Mouse (Mus musculus) heart, embryonic 10.5 days (tissue): ENCODE results near the gene Slc39a11. TPM values are rescaled to one million over a fixed set of nuclear protein-coding genes. Genes with fewer than 3 reads are reported as not detected.
"Not testable (repeated sequence)": the region's sequence is repeated elsewhere in the genome, so short reads cannot be mapped to it uniquely, and the experiment has no call there.

Experiments
- DNase-seq: peaks from one replicate; pipeline ENCODE4 v3.0.0-alpha.2; 2017; ENCODE audit warnings: low spot score
- H3K27ac ChIP-seq: fragments of 300-500 bp; sonication (generic); 2 replicates; pipeline ENCODE4 v1.5.1; 2016; ENCODE audit warnings: mild to moderate bottlenecking
- H3K27me3 ChIP-seq: fragments of 300-500 bp; sonication (generic); 2 replicates; pipeline ENCODE4 v1.6.1; 2016; ENCODE audit warnings: mild to moderate bottlenecking; ENCODE audit not compliant: poor library complexity, insufficient read depth, severe bottlenecking
- H3K36me3 ChIP-seq: fragments of 300-500 bp; sonication (generic); 2 replicates; pipeline ENCODE4 v1.6.1; 2016; ENCODE audit warnings: mild to moderate bottlenecking, moderate library complexity
- H3K4me1 ChIP-seq: fragments of 300-500 bp; sonication (generic); 2 replicates; pipeline ENCODE4 v1.6.1; 2016; ENCODE audit warnings: mild to moderate bottlenecking
- H3K4me3 ChIP-seq: fragments of 300-500 bp; sonication (generic); 2 replicates; pipeline ENCODE4 v1.5.1; 2016; ENCODE audit warnings: mild to moderate bottlenecking, moderate library complexity
- H3K9me3 ChIP-seq: fragments of 300-500 bp; sonication (generic); 2 replicates; pipeline ENCODE4 v1.6.1; 2016; ENCODE audit warnings: mild to moderate bottlenecking, moderate library complexity
- WGBS: fragments of 180-500 bp; shearing (Covaris S2); methylation state at CpG from one replicate; pipeline ENCODE4 v1.1.7; 2016; 5-methylcytosine and 5-hydroxymethylcytosine counted together
- polyA plus RNA-seq: library from polyadenylated mRNA; unstranded; fragments of >200 nt; fragmentation: Nextera tagmentation; extraction: Ambion mirVana; gene quantifications from 2 replicates; pipeline ENCODE4 v1.2.1, GENCODE M21; 2016

Gene Slc39a11
- polyA plus RNA-seq, 1 experiment from 2014 or later = 23.0 TPM

DNA sequence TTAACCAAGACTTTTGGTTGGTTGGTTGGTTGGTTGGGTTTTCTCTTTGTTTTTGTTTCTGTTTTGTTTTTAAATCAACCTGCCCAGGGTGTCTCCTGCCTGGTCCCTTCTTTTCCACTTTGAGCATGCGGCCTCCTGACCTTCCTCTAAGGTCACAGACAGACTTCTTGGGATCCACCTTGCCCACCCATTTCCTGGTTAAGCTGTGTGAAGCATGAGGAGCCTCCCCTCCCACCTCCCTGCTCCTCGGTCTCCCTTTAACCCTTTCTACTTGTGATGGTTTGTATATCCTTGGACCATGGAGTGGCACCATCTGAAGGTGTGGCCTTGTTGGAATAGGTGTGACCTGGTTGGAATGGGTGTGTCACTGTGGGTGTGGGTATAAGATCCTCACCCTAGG is 82.0 kb downstream of the Slc39a11 start:
- not testable (repeated sequence) for H3K4me3 ChIP-seq, H3K27me3 ChIP-seq, H3K36me3 ChIP-seq, H3K27ac ChIP-seq, H3K9me3 ChIP-seq, DNase-seq
- peaks cover 22% of the 10 kb centered on the region for H3K4me1 ChIP-seq
- WGBS = 81% methylated on average over 2 of the region's 2 CpGs

DNA sequence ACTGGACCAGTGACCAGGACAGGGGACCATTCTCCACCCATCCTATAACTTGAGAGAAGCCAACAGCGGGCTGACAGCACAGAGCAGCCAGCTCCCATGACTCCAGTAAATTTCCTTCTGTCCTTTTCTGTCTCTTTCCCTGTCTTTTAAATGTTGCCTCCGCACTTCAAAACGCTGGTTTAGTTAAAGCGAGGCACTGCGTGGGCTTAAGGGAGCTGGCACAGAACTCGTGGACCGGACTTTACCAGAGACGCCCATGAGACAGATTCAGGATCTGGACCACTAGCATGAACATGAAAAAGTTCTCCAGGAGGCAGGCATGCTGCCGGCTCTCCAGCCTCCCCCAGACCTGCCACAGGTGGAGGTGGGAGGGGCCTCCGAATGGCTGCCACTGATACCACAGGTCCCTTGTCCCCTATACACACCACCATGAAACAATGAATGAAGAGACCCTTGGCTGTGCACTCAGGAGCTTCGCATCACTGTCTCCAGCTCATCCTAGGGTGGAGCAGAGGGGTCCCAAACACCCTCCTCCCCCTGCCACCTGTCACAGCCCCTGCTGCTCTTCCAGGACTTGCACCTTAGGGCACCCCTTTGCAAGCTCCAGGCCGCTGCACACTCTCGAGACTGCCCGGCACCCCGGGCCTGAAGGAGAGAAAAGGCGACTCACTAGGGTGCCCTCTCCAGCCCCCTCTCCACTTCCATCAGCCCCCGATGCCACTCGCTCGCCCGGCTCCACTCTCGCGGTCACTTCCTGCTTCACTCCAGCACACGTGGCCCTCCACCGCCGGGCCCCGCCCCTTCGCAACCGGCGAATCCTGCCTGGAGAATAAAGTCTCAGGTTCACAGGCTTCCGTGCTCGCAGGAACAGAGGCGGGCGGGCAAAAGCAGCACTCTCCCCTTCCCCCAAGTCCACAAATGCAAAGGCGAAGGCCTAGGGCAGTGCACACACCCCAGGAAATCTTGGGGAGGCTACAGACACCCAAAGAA is 84.6 kb downstream of the Slc39a11 start:
- H3K27ac ChIP-seq = peak overlapping the region; percentile 86
- peak; percentile 95 for DNase-seq
- H3K27me3 ChIP-seq = 0 out of 2 replicates have a peak, but pooled peaks cover 5% of the 10 kb centered on the region
- H3K4me3 ChIP-seq = peak overlapping the region; percentile 79
- H3K4me1 ChIP-seq = peaks cover 18% of the 10 kb centered on the region
- H3K36me3 ChIP-seq = no peaks in the 10 kb centered on the region
- no peaks in the 10 kb centered on the region for H3K9me3 ChIP-seq
- WGBS = 10% methylated on average over 33 of the region's 34 CpGs

DNA sequence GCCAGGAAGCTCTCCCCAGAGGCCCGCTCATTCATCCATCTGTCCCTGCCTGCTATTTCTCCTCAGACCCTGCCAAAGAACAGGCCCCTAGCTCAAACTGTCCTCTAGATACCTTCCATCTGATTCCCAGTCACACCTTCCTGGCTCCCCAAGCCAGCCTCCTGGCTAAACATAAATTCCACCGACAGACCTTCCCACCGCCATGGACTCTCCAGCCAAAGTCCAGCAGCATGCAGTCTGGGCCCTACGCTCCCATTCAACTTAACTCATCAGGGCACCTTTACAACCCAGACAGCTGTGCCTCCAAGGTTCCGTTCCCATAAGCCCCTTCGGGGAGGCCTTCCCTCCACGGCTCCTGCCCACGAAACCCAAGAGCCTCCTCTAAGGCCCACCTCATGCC is 87.6 kb downstream of the Slc39a11 start:
- peaks cover 18% of the 10 kb centered on the region for H3K4me1 ChIP-seq
- WGBS = 91% methylated on average over 8 of the region's 8 CpGs
- H3K9me3 ChIP-seq = no peaks in the 10 kb centered on the region
- DNase-seq = no peak
- H3K36me3 ChIP-seq = no peaks in the 10 kb centered on the region; the same call in 1 of the 2 replicates
- 0 out of 2 replicates have a peak, but pooled peaks cover 5% of the 10 kb centered on the region for H3K27me3 ChIP-seq
- H3K4me3 ChIP-seq = no peak overlapping the region
- H3K27ac ChIP-seq = no peak overlapping the region

DNA sequence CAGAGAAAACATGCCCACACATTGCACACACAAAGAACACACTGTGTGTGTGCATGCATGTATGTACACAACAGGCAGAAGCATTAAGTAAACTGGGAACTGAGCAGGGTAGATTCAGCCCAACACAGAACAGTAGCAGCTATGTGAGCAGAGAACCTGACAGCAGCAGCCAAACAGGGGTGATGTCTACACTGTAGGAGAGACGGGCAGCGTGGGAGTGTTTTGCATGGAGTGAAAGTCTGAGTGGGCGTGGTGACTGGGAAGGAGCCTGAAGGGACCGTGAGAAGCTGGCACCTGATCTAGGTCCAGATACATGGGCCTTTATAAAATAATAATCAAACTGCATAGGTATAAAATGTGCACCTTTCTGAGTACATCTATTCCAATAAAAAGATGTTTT is 89.7 kb downstream of the Slc39a11 start:
- DNase-seq = no peak
- H3K36me3 ChIP-seq = no peaks in the 10 kb centered on the region; the same call in 1 of the 2 replicates
- H3K4me1 ChIP-seq = peaks cover 9% of the 10 kb centered on the region
- H3K4me3 ChIP-seq = no peak overlapping the region
- no peaks in the 10 kb centered on the region for H3K9me3 ChIP-seq
- WGBS = 80% methylated on average over 4 of the region's 4 CpGs
- H3K27ac ChIP-seq = no peak overlapping the region
- H3K27me3 ChIP-seq = peaks cover 5% of the 10 kb centered on the region; the same call in 1 of the 2 replicates

DNA sequence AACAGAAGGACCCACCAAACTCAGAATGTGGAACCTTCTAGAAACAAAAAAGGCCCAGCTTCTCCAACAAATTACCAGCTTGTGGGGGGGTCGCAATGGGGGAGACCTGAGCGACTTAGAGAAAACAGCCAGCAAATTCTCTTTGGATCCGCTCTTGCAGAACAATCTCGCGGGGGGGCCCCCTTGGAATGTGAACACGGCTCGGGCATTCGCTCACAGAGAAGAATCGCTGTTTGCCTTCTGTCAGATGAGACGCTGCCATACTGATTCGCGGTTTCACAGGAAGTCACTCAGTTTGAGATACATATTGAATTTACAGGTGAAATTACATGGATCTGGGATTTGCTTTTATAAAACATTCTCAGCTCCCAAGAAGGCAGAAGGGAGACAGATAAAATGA is 91.4 kb downstream of the Slc39a11 start:
- H3K9me3 ChIP-seq = no peaks in the 10 kb centered on the region
- H3K4me1 ChIP-seq = no peaks in the 10 kb centered on the region
- peaks cover 5% of the 10 kb centered on the region; the same call in 1 of the 2 replicates for H3K27me3 ChIP-seq
- no peak for DNase-seq
- 86% methylated on average over 12 of the region's 12 CpGs for WGBS
- H3K36me3 ChIP-seq = no peaks in the 10 kb centered on the region; the same call in 1 of the 2 replicates
- H3K27ac ChIP-seq = no peak overlapping the region
- H3K4me3 ChIP-seq = no peak overlapping the region

DNA sequence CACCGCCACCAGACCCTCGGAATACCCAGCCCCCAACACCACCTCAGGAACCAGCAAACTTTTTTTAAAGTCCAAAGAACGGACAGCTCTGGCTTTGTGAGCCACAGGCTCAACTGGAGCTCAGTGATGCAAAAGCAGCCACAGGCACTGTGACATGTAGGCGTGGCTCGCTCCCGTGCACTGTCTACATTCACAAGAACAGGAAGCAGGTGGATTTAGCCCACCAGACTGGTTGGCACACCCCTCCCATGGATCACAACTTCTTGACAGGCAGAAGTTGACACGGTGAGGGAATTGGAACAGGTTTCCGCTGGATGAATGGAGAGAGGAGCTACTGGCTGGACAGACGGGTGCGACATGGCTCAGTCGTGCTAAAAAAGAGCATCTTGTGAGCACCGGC is 93.7 kb downstream of the Slc39a11 start:
- H3K9me3 ChIP-seq = no peaks in the 10 kb centered on the region
- H3K27ac ChIP-seq = no peak overlapping the region
- H3K36me3 ChIP-seq = no peaks in the 10 kb centered on the region; the same call in 1 of the 2 replicates
- 86% methylated on average over 12 of the region's 12 CpGs for WGBS
- H3K4me3 ChIP-seq = no peak overlapping the region
- 0 out of 2 replicates have a peak, but pooled peaks cover 4% of the 10 kb centered on the region for H3K4me1 ChIP-seq
- no peak for DNase-seq
- H3K27me3 ChIP-seq = no peaks in the 10 kb centered on the region; the same call in 1 of the 2 replicates

DNA sequence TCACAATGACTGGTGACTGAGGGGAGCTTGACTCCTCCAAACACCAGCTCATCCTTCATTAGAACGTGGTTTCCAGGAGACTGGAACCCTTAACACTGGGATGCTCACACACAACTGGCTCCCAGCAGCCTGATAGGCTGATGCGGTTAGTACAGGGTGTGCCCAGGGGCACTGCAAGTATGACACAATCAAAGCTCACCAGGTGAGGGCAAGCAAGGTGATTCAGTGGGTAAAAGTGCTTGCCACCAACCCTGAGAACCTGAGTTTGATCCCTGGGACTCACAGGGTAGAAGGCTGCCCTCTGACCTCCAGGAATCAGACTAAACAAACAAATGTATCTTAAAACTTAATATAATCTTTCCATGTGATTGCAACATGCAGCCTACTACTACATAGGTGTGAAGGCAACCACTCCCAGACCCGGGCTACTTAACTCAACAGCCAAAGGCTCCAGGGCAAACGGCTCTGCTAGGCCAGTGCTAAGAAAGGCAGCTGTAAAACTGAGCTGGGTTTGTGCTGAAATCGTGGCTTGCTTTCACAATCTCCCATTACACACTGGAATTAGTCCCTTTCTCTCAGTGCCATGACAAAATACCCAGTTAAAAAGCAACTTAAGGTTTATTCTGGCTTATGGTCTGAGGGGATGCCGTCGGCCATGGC is 95.0 kb downstream of the Slc39a11 start:
- Histone ChIP-seq H3K4me1 (0 out of 2 replicates have a peak, but pooled peaks cover 4% of the 10 kb centered on the region), H3K36me3 (peaks cover 4% of the 10 kb centered on the region; the same call in 1 of the 2 replicates), H3K27me3 (no peaks in the 10 kb centered on the region; the same call in 1 of the 2 replicates), H3K4me3 (no peak overlapping the region), H3K27ac (no peak overlapping the region), H3K9me3 (no peaks in the 10 kb centered on the region)
- DNase-seq = no peak
- WGBS = 82% methylated on average over 7 of the region's 7 CpGs

DNA sequence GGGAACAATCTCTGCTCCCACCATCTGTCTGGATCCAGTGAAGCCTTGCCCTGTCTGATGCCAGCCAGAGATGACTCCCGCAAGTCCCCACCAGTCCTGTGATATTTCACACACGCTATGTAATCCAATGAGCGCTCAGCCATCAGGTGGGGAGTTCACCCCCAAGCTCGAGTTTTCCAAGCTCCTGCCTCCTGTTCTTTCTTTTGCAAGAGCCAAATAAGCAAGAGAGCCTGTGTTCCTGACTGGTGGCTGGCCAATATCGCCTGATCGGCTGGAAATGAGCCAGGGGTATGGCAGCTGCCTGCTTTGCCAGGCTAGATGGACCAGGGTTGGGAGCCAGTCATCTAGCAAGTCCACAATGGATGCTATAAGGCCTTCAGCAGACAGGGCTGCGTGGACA is 95.7 kb downstream of the Slc39a11 start:
- Histone ChIP-seq H3K4me3 (no peak overlapping the region), H3K36me3 (0 out of 2 replicates have a peak, but pooled peaks cover 4% of the 10 kb centered on the region), H3K27me3 (no peaks in the 10 kb centered on the region; the same call in 1 of the 2 replicates), H3K9me3 (no peaks in the 10 kb centered on the region), H3K27ac (no peak overlapping the region), H3K4me1 (0 out of 2 replicates have a peak, but pooled peaks cover 4% of the 10 kb centered on the region)
- DNase-seq = no peak
- WGBS = 85% methylated on average over 7 of the region's 7 CpGs

DNA sequence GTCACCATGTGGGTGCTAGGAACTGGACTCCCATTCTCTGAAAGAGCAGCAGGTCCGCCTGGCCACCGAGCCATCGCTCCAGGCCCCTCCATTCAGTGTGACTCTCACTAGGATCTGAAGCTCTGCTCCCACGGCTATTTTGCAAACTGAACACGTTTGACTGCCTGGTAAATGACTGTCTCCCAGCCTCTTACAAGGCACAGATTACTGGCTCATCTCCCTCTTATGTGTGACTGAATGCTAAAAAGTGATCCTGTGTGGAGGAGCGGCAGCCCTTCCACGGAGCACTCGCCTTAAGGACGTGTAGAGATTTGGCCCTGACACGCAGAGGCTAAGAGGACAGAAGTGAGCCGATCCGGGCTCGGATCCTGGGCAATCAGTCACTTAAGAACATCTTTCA is 96.3 kb downstream of the Slc39a11 start:
- no peak for DNase-seq
- no peaks in the 10 kb centered on the region; the same call in 1 of the 2 replicates for H3K27me3 ChIP-seq
- no peak overlapping the region for H3K4me3 ChIP-seq
- no peaks in the 10 kb centered on the region for H3K9me3 ChIP-seq
- H3K36me3 ChIP-seq = 0 out of 2 replicates have a peak, but pooled peaks cover 4% of the 10 kb centered on the region
- 84% methylated on average over 13 of the region's 13 CpGs for WGBS
- no peak overlapping the region for H3K27ac ChIP-seq
- H3K4me1 ChIP-seq = 0 out of 2 replicates have a peak, but pooled peaks cover 4% of the 10 kb centered on the region

DNA sequence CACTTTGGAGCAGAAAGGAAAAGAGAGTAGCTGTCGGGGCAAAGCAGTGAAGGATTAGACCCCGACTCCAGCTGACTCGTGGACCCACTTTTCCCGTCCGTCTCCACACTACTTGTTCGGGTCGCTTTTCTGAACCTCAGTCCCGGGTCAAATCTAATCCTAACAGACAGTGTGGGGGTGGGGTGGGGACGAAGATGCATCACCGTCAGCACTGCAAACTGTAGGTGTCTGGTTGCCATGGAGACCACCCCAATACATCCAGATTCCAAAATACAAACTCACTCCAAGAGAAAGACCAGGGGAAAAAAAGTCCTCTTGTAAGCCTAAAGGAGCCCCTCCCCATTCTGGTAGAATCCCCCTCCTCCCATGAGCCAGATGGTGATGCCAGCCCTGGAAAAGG is 97.3 kb downstream of the Slc39a11 start:
- no peaks in the 10 kb centered on the region for H3K9me3 ChIP-seq
- no peak overlapping the region for H3K4me3 ChIP-seq
- H3K4me1 ChIP-seq = 0 out of 2 replicates have a peak, but pooled peaks cover 4% of the 10 kb centered on the region
- 69% methylated on average over 10 of the region's 10 CpGs for WGBS
- H3K36me3 ChIP-seq = 0 out of 2 replicates have a peak, but pooled peaks cover 4% of the 10 kb centered on the region
- no peak overlapping the region for H3K27ac ChIP-seq
- DNase-seq = no peak
- H3K27me3 ChIP-seq = no peaks in the 10 kb centered on the region; the same call in 1 of the 2 replicates

DNA sequence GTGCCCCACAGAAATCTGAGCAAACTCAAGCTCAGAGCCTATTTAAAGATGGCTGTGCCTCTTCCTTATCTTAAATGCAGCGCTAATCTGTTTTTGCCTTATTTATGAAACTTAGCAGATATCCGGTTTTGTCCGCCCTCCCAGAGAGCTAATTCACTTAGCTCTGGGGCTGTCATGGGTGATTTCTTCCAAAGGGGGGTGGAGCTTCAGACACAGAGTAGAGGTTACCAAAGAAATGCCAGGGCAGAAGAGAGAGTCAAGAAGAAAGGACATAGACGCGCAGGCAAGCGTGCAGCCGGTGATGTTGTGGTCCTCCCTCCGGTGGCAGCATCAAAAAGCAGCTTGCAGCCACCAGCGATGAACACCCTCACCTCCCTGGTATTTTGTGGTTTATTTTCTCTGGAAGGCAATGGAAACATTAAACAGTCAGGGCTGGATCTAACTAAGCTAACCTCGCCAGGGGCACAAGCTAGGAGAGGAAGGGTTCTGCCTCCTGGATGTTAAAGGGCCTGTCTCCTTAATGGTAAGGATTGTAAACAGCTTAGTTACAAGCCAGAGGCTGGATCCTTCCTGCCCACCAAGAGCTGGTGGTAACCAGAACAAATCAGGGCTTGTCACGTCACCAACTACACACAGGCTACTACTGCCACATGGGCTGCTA is 103.5 kb downstream of the Slc39a11 start:
- DNase-seq = no peak
- H3K4me3 ChIP-seq = no peak overlapping the region
- H3K9me3 ChIP-seq = no peaks in the 10 kb centered on the region
- no peaks in the 10 kb centered on the region for H3K27me3 ChIP-seq
- peaks cover 15% of the 10 kb centered on the region; the same call in 1 of the 2 replicates for H3K36me3 ChIP-seq
- 0 out of 2 replicates have a peak overlapping the region, but pooled peaks have one; percentile 23 for H3K27ac ChIP-seq
- WGBS = 76% methylated on average over 11 of the region's 11 CpGs
- H3K4me1 ChIP-seq = 0 out of 2 replicates have a peak, but pooled peaks cover 10% of the 10 kb centered on the region

DNA sequence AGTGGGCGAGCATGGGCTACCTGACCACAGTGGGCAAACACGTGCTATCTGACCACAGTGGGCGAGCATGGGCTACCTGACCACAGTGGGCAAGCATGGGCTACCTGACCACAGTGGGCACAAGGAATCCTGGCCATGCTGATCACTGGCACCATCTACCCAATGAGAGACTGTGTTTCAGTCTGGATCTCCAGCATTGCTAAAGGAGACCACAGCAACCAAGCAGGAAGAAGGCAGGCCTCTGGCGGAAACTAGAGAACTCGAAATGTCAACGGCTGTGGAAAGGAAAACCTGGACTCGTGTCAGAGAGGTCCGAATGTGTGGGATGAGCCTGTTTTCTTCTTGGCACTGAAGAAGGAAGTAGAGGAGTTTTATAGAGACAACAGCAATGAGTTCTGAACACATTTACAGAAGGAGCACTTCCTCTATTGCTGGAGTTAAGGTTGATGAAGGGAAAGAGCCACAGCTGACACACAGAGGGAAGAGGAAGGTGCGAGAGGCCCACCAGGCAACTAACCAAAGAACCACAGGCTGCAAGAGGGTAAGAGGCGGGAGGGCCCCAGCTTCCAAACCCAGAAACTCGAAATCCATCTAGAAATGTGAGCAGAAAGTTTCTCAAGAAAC is 105.8 kb downstream of the Slc39a11 start:
- Histone ChIP-seq H3K4me3 (no peak overlapping the region), H3K27ac (no peak overlapping the region), H3K27me3 (no peaks in the 10 kb centered on the region), H3K4me1 (peaks cover 16% of the 10 kb centered on the region), H3K36me3 (peaks cover 13% of the 10 kb centered on the region; the same call in 1 of the 2 replicates), H3K9me3 (no peaks in the 10 kb centered on the region)
- 82% methylated on average over 11 of the region's 11 CpGs for WGBS
- DNase-seq = no peak
